ENCODE assay signal across 9 mouse cellular contexts in genomic region chr11:4308514-4309450, GRCm38 (mm10). TPM values are rescaled to one million over a fixed set of nuclear protein-coding genes. Genes with fewer than 3 reads are reported as not detected.
DNase-seq lines count a peak whose midpoint lies in the region; ATAC-seq and TF ChIP-seq lines count a peak whose summit lies in the region.
"Had no signal": no experiment of that assay in that cellular context is flagged by ENCODE, and none has a peak within 500 bp of the region (broad histone marks: within the 10 kb centered on the region; RNA-seq: fewer than 3 reads in every experiment).

No protein-coding gene starts in this region.

- H3K27me3 ChIP-seq in limb, embryonic 14.5 days (ENCODE audit: control insufficient read depth, insufficient read depth, low read length), result no peaks in the 10 kb centered on the region
- H3K27me3 ChIP-seq in stomach, embryonic 16.5 days (ENCODE audit: control insufficient read depth, insufficient read depth, low read length), result no peaks in the 10 kb centered on the region

- peak; percentile 86 for ATAC-seq in limb, embryonic 14.5 days (ENCODE audit: low FRiP score, low read depth)
- ATAC-seq in stomach, embryonic 16.5 days (ENCODE audit: insufficient read depth, low FRiP score), result no peak; the same call in 1 of the 2 replicates

- H3K4me3 ChIP-seq in limb, embryonic 14.5 days (replicated peaks; ENCODE audit: low read length), result no peak overlapping the region
- no peak overlapping the region for H3K4me3 ChIP-seq in stomach, embryonic 16.5 days (replicated peaks; ENCODE audit: low read length)

- no peaks in the 10 kb centered on the region for H3K36me3 ChIP-seq in limb, embryonic 14.5 days (ENCODE audit: control insufficient read depth, insufficient read depth, low read length)
- no peaks in the 10 kb centered on the region for H3K36me3 ChIP-seq in stomach, embryonic 16.5 days (ENCODE audit: control insufficient read depth, insufficient read depth, low read length)

- peak overlapping the region; percentile 40 for H3K4me2 ChIP-seq in limb, embryonic 14.5 days (replicated peaks; ENCODE audit: low read depth, low read length, severe bottlenecking)
- no peak overlapping the region; the same call in 1 of the 2 replicates for H3K4me2 ChIP-seq in stomach, embryonic 16.5 days (ENCODE audit: low read depth, low read length)

- peak; percentile 97 for DNase-seq in heart, adult 11 months
- no peak for DNase-seq in heart, postnatal 25 days (ENCODE audit: low spot score)
- peak; percentile 92 for DNase-seq in NIH3T3 (ENCODE audit: low read depth)
- peak; percentile 60 for DNase-seq in gastrocnemius, postnatal 14 days
- DNase-seq in limb, embryonic 14.5 days (ENCODE audit: low spot score), result peak; percentile 78
- no peak for DNase-seq in adrenal gland, adult 2 months
- no peak for DNase-seq in frontal cortex, postnatal 10 days (ENCODE audit: low spot score in 2 of 2)

- H3K27ac ChIP-seq in limb, embryonic 14.5 days (replicated peaks; ENCODE audit: low read depth, low read length), result peak overlapping the region; percentile 78
- peak overlapping the region; percentile 73 for H3K27ac ChIP-seq in stomach, embryonic 16.5 days (ENCODE audit: low read length)

- intact Hi-C loops in heart, postnatal 25 days (cut with DNase I), result loop anchor here (5.0 kb wide), 1 partner anchor 41 kb away; no protein-coding TSS in a partner anchor
- intact Hi-C loops in gastrocnemius, postnatal 14 days (cut with DNase I; ENCODE audit: low total_unique reads), result no loop called here

- TF ChIP-seq POLR2A in limb, embryonic 14.5 days (IDR thresholded peaks at IDR 0.05; ENCODE audit: borderline replicate concordance, extremely low read depth, insufficient read depth, insufficient read length), result no peak

- peaks cover 26% of the 10 kb centered on the region for H3K4me1 ChIP-seq in limb, embryonic 14.5 days (ENCODE audit: control insufficient read depth, insufficient read depth, low read length)
- H3K4me1 ChIP-seq in stomach, embryonic 16.5 days (ENCODE audit: control insufficient read depth, insufficient read depth, low read length), result peaks cover 6% of the 10 kb centered on the region; the same call in 1 of the 2 replicates

- WGBS in limb, embryonic 14.5 days, result 13% methylated on average over 25 of the region's 25 CpGs
- WGBS in stomach, embryonic 16.5 days, result 31% methylated on average over 25 of the region's 25 CpGs

- H3K9ac ChIP-seq in limb, embryonic 14.5 days (ENCODE audit: low read depth, low read length, severe bottlenecking), result peak overlapping the region; percentile 36; the same call in 1 of the 2 replicates
- peak overlapping the region; percentile 50 for H3K9ac ChIP-seq in stomach, embryonic 16.5 days (ENCODE audit: low read length)

- H3K9me3 ChIP-seq in limb, embryonic 14.5 days (ENCODE audit: control insufficient read depth, low read length), result no peaks in the 10 kb centered on the region
- H3K9me3 ChIP-seq in stomach, embryonic 16.5 days (replicated peaks; ENCODE audit: control insufficient read depth, low read length), result no peaks in the 10 kb centered on the region

RNA-seq across cellular contexts. Expression of gene Lif, which starts 51.4 kb away (rescaled TPM):
- total RNA-seq in heart, postnatal 25 days (2021), result under 1 TPM; 0.17 to 0.55 TPM
- under 1 TPM; 0.24 to 0.45 TPM for total RNA-seq in gastrocnemius, postnatal 14 days (2021)
- polyA plus RNA-seq in limb, embryonic 14.5 days (2012; rRNA removed), result 0.89 and 1.4 TPM in 2 replicates
- polyA plus RNA-seq in limb, embryonic 14.5 days (2014; fragmentation: Nextera tagmentation; extraction: Ambion mirVana), result 0.26 and 0.50 TPM in 2 replicates
- polyA plus RNA-seq in stomach, embryonic 16.5 days (2015; fragmentation: Nextera tagmentation; extraction: Ambion mirVana), result 1.0 and 1.1 TPM in 2 replicates
- total RNA-seq in adrenal gland, adult 2 months (2021), result under 1 TPM; 0.06 to 0.24 TPM
- polyA plus RNA-seq in adrenal gland, adult 2 months (2012; rRNA removed), result 0.43 and 1.0 TPM in 2 replicates
- total RNA-seq: liver, adult 2 months had no signal

Comparison
In these comparisons a context has a peak if more than half of its experiments do, and no peak if none do; other contexts are left out.
1. DNase-seq: peak in heart, adult 11 months (single experiment), NIH3T3 (single experiment), gastrocnemius, postnatal 14 days (single experiment) and limb, embryonic 14.5 days (single experiment); none in heart, postnatal 25 days (single experiment), adrenal gland, adult 2 months (single experiment) and frontal cortex, postnatal 10 days (0 of 2).